Mouse (Mus musculus) small intestine, adult 2 months (tissue): ENCODE data around the gene Wdr4. TPM values are rescaled to one million over a fixed set of nuclear protein-coding genes. Genes with fewer than 3 reads are reported as not detected.
"Not testable (repeated sequence)": the region's sequence is repeated elsewhere in the genome, so short reads cannot be mapped to it uniquely, and the experiment has no call there.

Experiments used
- H3K27ac ChIP-seq: fragments of 200-500 bp; 2 replicates; pipeline ENCODE4 v1.5.1; 2012; ENCODE audit warnings: low read depth, low read length, control low read depth, inconsistent platforms; ENCODE audit not compliant: insufficient read depth
- H3K27me3 ChIP-seq: fragments of 200-500 bp; 2 replicates; pipeline ENCODE4 v1.6.1; 2012; ENCODE audit warnings: mild to moderate bottlenecking, moderate library complexity, low read length, inconsistent platforms; ENCODE audit not compliant: control insufficient read depth, insufficient read depth
- H3K36me3 ChIP-seq: fragments of 200-500 bp; 2 replicates; pipeline ENCODE4 v1.6.1; 2012; ENCODE audit warnings: mild to moderate bottlenecking, low read length, control low read depth, inconsistent platforms; ENCODE audit not compliant: control insufficient read depth, insufficient read depth
- H3K4me1 ChIP-seq: fragments of 200-500 bp; 2 replicates; pipeline ENCODE4 v1.6.1; 2012; ENCODE audit warnings: low read length, inconsistent platforms, mixed read lengths; ENCODE audit not compliant: control insufficient read depth, insufficient read depth, insufficient read length
- H3K4me3 ChIP-seq: fragments of 200-500 bp; 2 replicates; pipeline ENCODE4 v1.5.1; 2012; ENCODE audit warnings: low read depth, mild to moderate bottlenecking, control low read depth, inconsistent platforms, low read length, moderate library complexity
- CTCF ChIP-seq: fragments of 200-500 bp; IDR thresholded peaks from 2 replicates; pipeline ENCODE4 v1.5.1; 2012; ENCODE audit warnings: low read depth, mild to moderate bottlenecking, control low read depth, inconsistent platforms, low read length, moderate library complexity, mixed read lengths; ENCODE audit not compliant: insufficient replicate concordance, insufficient read length; ENCODE audit errors: extremely low read depth
- POLR2A ChIP-seq: fragments of 200-500 bp; IDR thresholded peaks from 2 replicates; pipeline ENCODE4 v1.6.1; 2012; ENCODE audit warnings: low read depth, mild to moderate bottlenecking, control low read depth, inconsistent platforms, low read length, moderate library complexity
- WGBS: fragments of 180-500 bp; shearing (Covaris S2); methylation state at CpG from one replicate; pipeline ENCODE4 v1.1.7; 2018; 5-methylcytosine and 5-hydroxymethylcytosine counted together
- polyA plus RNA-seq: library from polyadenylated mRNA; depleted of rRNA; stranded (reverse); fragments of >200 nt; gene quantifications from 2 replicates; pipeline ENCODE4 v1.2.3, GENCODE M21; 2012

The Wdr4 gene
- polyA plus RNA-seq, 1 experiment = 25.4 TPM

GRCm38 (mm10) chr17:31546444-31547196, 26.8 kb upstream of the Wdr4 start:
- H3K27ac ChIP-seq = no peak overlapping the region
- no peaks in the 10 kb centered on the region for H3K36me3 ChIP-seq
- no peak overlapping the region for H3K4me3 ChIP-seq
- no peaks in the 10 kb centered on the region for H3K4me1 ChIP-seq
- WGBS = 80% methylated on average over 9 of the region's 9 CpGs
- no peaks in the 10 kb centered on the region for H3K27me3 ChIP-seq
- TF ChIP-seq POLR2A (no peak), CTCF (no peak)

- Histone ChIP-seq H3K36me3 (no peaks in the 10 kb centered on the region), H3K4me3 (no peak overlapping the region), H3K27ac (no peak overlapping the region), H3K27me3 (no peaks in the 10 kb centered on the region), H3K4me1 (no peaks in the 10 kb centered on the region)
- WGBS = 42% methylated on average over 6 of the region's 6 CpGs
- TF ChIP-seq CTCF (no peak), POLR2A (no peak)
These were observed 23.8 kb upstream of the Wdr4 start for GRCm38 (mm10) chr17:31543574-31543973.

DNA sequence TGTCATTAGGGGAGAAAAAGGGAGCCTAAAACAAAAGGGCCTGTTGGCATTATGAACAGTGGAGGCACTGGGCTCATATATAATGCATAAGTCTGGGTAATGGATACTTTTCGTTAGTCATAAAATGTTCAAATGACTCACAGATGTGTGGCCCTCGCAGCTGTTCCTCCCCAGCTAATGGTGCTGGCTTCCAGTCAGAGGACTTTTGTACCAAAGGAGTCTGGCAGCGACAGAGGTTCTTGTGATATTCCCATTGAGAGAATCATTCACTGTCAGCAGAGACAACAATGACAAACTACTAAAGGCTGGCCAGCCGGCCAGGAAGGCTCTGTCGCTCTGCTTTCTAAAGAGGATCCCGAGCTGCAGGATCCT, 21.7 kb upstream of the Wdr4 start:
- no peak for TF ChIP-seq POLR2A
- no peak for TF ChIP-seq CTCF
- WGBS = 33% methylated on average over 6 of the region's 6 CpGs
- Histone ChIP-seq H3K4me1 (no peaks in the 10 kb centered on the region), H3K36me3 (no peaks in the 10 kb centered on the region), H3K27ac (no peak overlapping the region), H3K4me3 (no peak overlapping the region), H3K27me3 (no peaks in the 10 kb centered on the region)

- no peaks in the 10 kb centered on the region for H3K36me3 ChIP-seq
- no peak overlapping the region for H3K27ac ChIP-seq
- TF ChIP-seq CTCF = no peak
- TF ChIP-seq POLR2A = no peak
- no peaks in the 10 kb centered on the region for H3K4me1 ChIP-seq
- H3K27me3 ChIP-seq = no peaks in the 10 kb centered on the region
- 77% methylated on average over 4 of the region's 4 CpGs for WGBS
- no peak overlapping the region for H3K4me3 ChIP-seq
These were observed 21.2 kb upstream of the Wdr4 start for GRCm38 (mm10) chr17:31540809-31541459.

DNA sequence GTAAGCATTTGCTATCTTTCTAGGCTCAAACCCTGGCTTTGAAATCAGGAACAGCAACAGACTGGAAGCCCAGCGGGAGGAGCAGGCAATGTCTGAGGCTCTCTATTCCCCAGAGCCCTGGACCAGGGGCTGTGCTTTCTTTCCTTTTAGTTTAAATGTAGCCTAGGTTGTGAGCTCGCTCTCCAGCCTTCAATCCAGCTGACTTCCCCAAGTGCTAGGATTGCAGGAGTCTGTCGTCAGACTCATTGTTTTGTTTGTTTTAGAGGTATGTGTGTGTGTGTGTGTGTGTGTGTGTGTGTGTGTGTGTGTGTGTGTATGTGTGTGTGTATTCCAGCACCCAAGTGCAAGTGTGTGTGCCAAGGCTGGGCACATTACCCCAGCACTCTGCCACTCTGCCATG, 20.3 kb upstream of the Wdr4 start:
- Histone ChIP-seq H3K36me3 (no peaks in the 10 kb centered on the region), H3K27me3 (no peaks in the 10 kb centered on the region), H3K4me1 (no peaks in the 10 kb centered on the region), H3K27ac (no peak overlapping the region), H3K4me3 (no peak overlapping the region)
- TF ChIP-seq CTCF (no peak), POLR2A (no peak)
- WGBS = 57% methylated on average over 3 of the region's 3 CpGs

GRCm38 (mm10) chr17:31535871-31536629, 16.3 kb upstream of the Wdr4 start:
- Histone ChIP-seq H3K27me3 (no peaks in the 10 kb centered on the region), H3K4me1 (no peaks in the 10 kb centered on the region), H3K36me3 (peaks cover 10% of the 10 kb centered on the region), H3K27ac (no peak overlapping the region), H3K4me3 (no peak overlapping the region)
- no peak for TF ChIP-seq POLR2A
- no peak for TF ChIP-seq CTCF
- 47% methylated on average over 8 of the region's 8 CpGs for WGBS

- Histone ChIP-seq H3K4me1 (no peaks in the 10 kb centered on the region), H3K27ac (no peak overlapping the region), H3K27me3 (no peaks in the 10 kb centered on the region), H3K4me3 (no peak overlapping the region), H3K36me3 (peaks cover 14% of the 10 kb centered on the region)
- TF ChIP-seq POLR2A (no peak), CTCF (no peak)
- 44% methylated on average over 4 of the region's 4 CpGs for whole genome bisulfite sequencing
These were observed 15.6 kb upstream of the Wdr4 start for GRCm38 (mm10) chr17:31535358-31535757.

GRCm38 (mm10) chr17:31532331-31532730, 12.6 kb upstream of the Wdr4 start:
- peaks cover 24% of the 10 kb centered on the region for H3K36me3 ChIP-seq
- not testable (repeated sequence) for H3K4me3 ChIP-seq, H3K4me1 ChIP-seq, H3K27me3 ChIP-seq, H3K27ac ChIP-seq
- WGBS = 82% methylated on average over 4 of the region's 4 CpGs
